Mouse (Mus musculus): ENCODE measurements around the gene Fbxw4.

DNA sequence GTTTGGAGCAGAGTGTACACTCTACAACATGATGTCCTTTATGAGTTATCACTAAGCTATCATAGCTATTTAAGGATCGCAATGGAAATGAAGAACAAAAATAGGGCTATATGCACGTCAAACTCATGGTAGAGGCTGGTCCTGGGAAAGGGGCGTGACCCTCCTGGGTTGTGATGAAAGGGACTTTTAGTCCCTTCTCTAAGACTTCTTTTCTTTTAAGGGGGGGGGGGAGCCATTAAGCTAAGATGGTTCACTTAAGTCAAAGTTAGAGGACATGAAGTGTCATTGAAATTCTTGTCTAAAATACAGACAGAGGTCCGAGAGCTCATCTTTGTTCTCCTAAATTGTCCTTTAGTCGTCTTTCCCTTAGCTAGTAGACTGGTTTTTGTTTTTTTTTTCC lies 15.1 kb upstream of the Fbxw4 start:
- no peak for TF ChIP-seq POLR2A (IDR thresholded peaks at IDR 0.05; ENCODE audit: borderline replicate concordance, insufficient read depth, low read length)
- TF ChIP-seq CTCF (IDR thresholded peaks at IDR 0.05; ENCODE audit: borderline replicate concordance, insufficient read depth, low read depth, low read length) = no peak
